ENCODE assay signal across 8 mouse cellular contexts in the genomic region with DNA sequence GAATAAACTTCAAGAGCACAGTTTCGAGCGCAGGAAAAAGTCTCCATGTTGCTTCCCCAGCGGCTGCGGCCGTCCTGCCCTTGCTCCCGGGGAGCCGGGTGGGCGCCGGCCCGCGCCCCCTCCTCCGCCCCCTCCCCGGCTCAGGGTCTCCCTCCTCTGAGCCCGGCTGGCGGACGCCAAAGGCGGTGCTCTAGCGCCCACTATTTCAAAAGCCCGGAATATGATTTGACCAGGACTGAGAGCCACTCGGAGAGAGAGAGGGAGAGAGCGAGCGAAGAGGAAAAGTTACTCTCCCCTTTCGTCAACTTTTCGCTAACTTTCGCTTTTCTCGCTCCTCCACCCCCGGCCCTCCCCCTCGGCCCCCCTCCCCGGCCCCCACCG. TPM values are rescaled to one million over a fixed set of nuclear protein-coding genes. Genes with fewer than 3 reads are reported as not detected.
DNase-seq lines count a peak whose midpoint lies in the region; ATAC-seq and TF ChIP-seq lines count a peak whose summit lies in the region.

No protein-coding gene starts in this region.

- peak; percentile 58 for DNase-seq in gastrocnemius, adult 2 months
- no peak for DNase-seq in gastrocnemius, postnatal 36 days
- DNase-seq in brain, embryonic 14.5 days (ENCODE audit: low read depth), result peak; percentile 90
- peak; percentile 35 to 54 for DNase-seq in kidney, postnatal 36 days
- no peak for DNase-seq in midbrain, embryonic 10.5 days (ENCODE audit: low spot score)
- no peak for DNase-seq in right cerebral cortex, adult 2 months (ENCODE audit: low spot score in 2 of 2)
- no peak for DNase-seq in adipocyte (ENCODE audit: low spot score)

- H3K4me3 ChIP-seq in gastrocnemius, adult 2 months, result peak overlapping the region; percentile 81
- H3K4me3 ChIP-seq in heart, embryonic 13.5 days, result peak overlapping the region; percentile 84
- H3K4me3 ChIP-seq in midbrain, embryonic 10.5 days, result peak overlapping the region; percentile 67

- peak; percentile 47 for TF ChIP-seq CTCF in gastrocnemius, adult 2 months (IDR thresholded peaks at IDR 0.05)
- peak; percentile 42; the same call in 1 of the 2 replicates for TF ChIP-seq CTCF in brain, embryonic 14.5 days (IDR thresholded peaks at IDR 0.05; ENCODE audit: borderline replicate concordance, extremely low read depth, insufficient read depth, insufficient read length)

- H3K4me2 ChIP-seq in heart, embryonic 13.5 days, result peak overlapping the region; percentile 88

- no peaks in the 10 kb centered on the region for H3K9me3 ChIP-seq in heart, embryonic 13.5 days
- no peaks in the 10 kb centered on the region for H3K9me3 ChIP-seq in midbrain, embryonic 10.5 days (replicated peaks)

- intact Hi-C loops in gastrocnemius, adult 2 months (cut with DNase I), result loop anchor here (1.0 kb wide), 1 partner anchor 187 kb away; no protein-coding TSS in a partner anchor
- intact Hi-C loops in gastrocnemius, postnatal 36 days (cut with DNase I), result loop anchor here (5.0 kb wide), 1 partner anchor 189 kb away; no protein-coding TSS in a partner anchor

- H3K9ac ChIP-seq in heart, embryonic 13.5 days, result peak overlapping the region; percentile 99

- H3K36me3 ChIP-seq in heart, embryonic 13.5 days, result no peaks in the 10 kb centered on the region
- no peaks in the 10 kb centered on the region for H3K36me3 ChIP-seq in midbrain, embryonic 10.5 days

- TF ChIP-seq POLR2A in brain, embryonic 14.5 days (IDR thresholded peaks at IDR 0.05; ENCODE audit: borderline replicate concordance, extremely low read depth, insufficient read depth, insufficient read length, poor library complexity, severe bottlenecking), result no peak

- WGBS in heart, embryonic 13.5 days, result under 1% methylated on average over 27 of the region's 30 CpGs
- WGBS in midbrain, embryonic 10.5 days, result under 1% methylated on average over 29 of the region's 30 CpGs

- peaks cover 64% of the 10 kb centered on the region for H3K4me1 ChIP-seq in heart, embryonic 13.5 days
- H3K4me1 ChIP-seq in midbrain, embryonic 10.5 days, result peaks cover 94% of the 10 kb centered on the region

- peak overlapping the region; percentile 81 for H3K27ac ChIP-seq in gastrocnemius, adult 2 months
- peak overlapping the region; percentile 95 for H3K27ac ChIP-seq in heart, embryonic 13.5 days (replicated peaks)
- peak overlapping the region; percentile 91 for H3K27ac ChIP-seq in midbrain, embryonic 10.5 days (replicated peaks)

- peaks cover 86% of the 10 kb centered on the region for H3K27me3 ChIP-seq in heart, embryonic 13.5 days (replicated peaks)
- peaks cover 99% of the 10 kb centered on the region for H3K27me3 ChIP-seq in midbrain, embryonic 10.5 days (ENCODE audit: low read depth, poor library complexity, severe bottlenecking)

- ATAC-seq in heart, embryonic 13.5 days (ENCODE audit: extremely low read depth, insufficient number of reproducible peaks, low FRiP score, low TSS enrichment), result no peak; the same call in 1 of the 2 replicates

RNA-seq across cellular contexts. Expression of a gene that starts 0.6 kb away (rescaled TPM):
- 1 to 10 TPM; 2.2 to 3.0 TPM for total RNA-seq in gastrocnemius, adult 2 months (2021)
- 1 to 10 TPM; 1.3 to 2.4 TPM for total RNA-seq in gastrocnemius, postnatal 36 days (2021)
- 8.9 and 10.8 TPM in 2 replicates for polyA plus RNA-seq in brain, embryonic 14.5 days (2012; rRNA removed)
- polyA plus RNA-seq in heart, embryonic 13.5 days (2015; fragmentation: Nextera tagmentation; extraction: Ambion mirVana), result 15.3 and 19.3 TPM in 2 replicates
- 12.5 and 14.1 TPM in 2 replicates for polyA plus RNA-seq in midbrain, embryonic 10.5 days (2016; fragmentation: Nextera tagmentation; extraction: Ambion mirVana)

RNA-seq across cellular contexts. Expression of a gene that starts 31.6 kb away (rescaled TPM):
- not detected for total RNA-seq in gastrocnemius, adult 2 months (2021)
- total RNA-seq in gastrocnemius, postnatal 36 days (2021), result not detected
- not detected in 2 replicates for polyA plus RNA-seq in brain, embryonic 14.5 days (2012; rRNA removed)
- polyA plus RNA-seq in heart, embryonic 13.5 days (2015; fragmentation: Nextera tagmentation; extraction: Ambion mirVana), result not detected in 2 replicates
- polyA plus RNA-seq in midbrain, embryonic 10.5 days (2016; fragmentation: Nextera tagmentation; extraction: Ambion mirVana), result not detected in 2 replicates

Comparison
In these comparisons a context has a peak if more than half of its experiments do, and no peak if none do; other contexts are left out.
1. DNase-seq: peak in gastrocnemius, adult 2 months (single experiment), brain, embryonic 14.5 days (single experiment) and kidney, postnatal 36 days (2 of 2); none in gastrocnemius, postnatal 36 days (0 of 2), midbrain, embryonic 10.5 days (single experiment), right cerebral cortex, adult 2 months (0 of 2) and adipocyte (single experiment).
2. Peak in every context shown above with its lines, with median percentiles within 50 percentile points of each other: H3K27ac ChIP-seq and H3K4me3 ChIP-seq.